Mouse (Mus musculus) kidney, postnatal 10 days (tissue): Measurements from ENCODE around the gene Pif1.

Source experiments
- DNase-seq: peaks from one replicate; pipeline ENCODE4 v3.0.0; 2021; ENCODE audit warnings: mixed read lengths

The Pif1 gene

DNA sequence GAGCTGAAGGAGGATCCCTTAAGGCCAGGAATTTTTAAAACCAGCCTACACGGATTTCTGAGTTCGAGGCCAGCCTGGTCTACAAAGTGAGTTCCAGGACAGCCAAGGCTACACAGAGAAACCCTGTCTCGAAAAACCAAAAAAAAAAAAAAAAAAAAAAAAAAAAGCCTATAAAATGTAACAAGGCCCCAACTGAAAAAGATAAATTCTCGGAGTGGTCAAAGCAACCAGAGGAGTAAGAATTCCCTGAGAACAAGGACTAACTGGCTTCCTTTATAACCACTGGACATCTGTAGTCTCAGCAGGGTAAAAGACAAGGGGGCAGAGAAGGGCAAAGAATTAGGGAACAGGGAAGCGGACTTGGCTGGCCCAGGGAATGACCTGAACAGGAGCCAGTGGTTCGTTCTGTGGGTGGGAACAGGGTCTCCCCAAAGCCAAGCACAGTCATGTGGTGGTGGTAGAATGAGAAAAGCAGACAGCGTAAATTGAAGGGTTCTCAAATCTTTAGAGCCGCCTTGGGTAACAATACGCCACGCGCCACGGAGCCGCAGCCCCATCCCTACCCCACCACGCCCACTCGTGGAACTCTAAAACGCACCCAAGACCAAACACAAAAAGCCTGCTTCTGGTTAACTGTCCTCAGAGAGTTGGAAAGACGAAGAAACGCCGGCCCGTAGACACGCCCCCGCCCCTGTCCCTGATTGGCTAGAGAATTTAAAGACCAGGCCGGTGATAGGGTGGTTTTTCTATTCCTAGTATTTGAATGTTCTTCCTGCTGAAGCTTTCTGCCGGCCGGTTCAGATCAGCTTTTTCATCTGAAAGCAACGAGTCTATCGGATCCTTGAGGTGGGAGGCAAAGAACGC lies at the start of gene Pif1:
Gene Pif1, plus strand, starts transcription at position 755 of the 864 bp plus-strand sequence.
- DNase-seq, result peak; percentile 90

DNA sequence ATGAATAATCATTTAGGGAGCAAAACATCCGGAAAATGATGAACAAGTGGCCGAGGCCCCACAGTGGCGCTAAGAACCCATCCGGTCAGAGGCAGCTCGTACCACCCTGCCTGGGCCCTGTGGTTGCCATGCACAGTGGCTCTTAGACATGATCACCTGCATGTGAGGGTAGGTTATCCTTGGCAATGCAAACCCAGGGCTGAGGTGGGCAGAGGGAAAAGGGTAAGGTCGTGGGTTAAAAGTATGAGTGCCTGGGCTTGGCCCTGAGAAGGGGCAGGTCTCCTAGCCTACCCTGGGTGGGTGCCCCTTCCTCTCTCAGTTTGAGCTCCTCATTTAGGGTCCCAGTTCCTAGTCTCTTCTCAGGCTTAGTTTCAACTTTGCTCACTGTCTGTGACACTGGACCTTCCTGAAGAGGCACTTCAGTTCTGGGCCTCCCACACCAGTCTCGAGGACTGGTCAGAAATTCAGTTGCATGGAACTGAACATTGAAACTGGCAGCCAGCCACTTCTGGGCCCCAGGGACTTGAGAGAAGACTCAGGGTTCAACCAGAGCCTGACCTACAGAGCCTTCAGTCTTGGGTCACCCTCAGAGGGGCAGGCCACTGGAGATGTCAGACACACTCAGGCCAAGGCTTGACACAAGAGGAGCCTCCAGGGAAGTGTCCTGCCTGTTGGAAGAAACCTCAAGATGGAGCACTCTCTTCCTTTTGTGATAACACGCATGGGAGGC lies 48.9 kb upstream of the Pif1 start:
- peak; percentile 70 for DNase-seq

DNA sequence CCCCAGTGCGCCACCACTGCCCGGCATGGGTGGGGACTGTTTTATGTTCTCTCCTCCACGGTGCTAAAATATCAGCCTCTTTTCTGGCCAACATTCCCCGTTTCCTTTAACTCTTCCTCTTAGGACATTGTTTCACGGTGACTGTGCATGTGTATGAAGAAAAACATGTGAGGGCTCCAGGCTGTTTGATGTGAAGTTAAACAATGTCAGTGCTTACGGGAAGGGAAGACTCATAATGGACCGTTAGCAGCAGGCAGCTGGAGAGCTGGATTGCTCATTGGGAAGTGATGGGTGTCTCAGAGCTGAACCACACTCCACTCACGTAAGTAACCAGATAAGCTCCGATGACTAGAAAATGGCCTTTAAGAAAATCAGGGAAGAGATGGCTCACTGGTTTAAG lies 47.3 kb upstream of the Pif1 start:
- no peak for DNase-seq

DNA sequence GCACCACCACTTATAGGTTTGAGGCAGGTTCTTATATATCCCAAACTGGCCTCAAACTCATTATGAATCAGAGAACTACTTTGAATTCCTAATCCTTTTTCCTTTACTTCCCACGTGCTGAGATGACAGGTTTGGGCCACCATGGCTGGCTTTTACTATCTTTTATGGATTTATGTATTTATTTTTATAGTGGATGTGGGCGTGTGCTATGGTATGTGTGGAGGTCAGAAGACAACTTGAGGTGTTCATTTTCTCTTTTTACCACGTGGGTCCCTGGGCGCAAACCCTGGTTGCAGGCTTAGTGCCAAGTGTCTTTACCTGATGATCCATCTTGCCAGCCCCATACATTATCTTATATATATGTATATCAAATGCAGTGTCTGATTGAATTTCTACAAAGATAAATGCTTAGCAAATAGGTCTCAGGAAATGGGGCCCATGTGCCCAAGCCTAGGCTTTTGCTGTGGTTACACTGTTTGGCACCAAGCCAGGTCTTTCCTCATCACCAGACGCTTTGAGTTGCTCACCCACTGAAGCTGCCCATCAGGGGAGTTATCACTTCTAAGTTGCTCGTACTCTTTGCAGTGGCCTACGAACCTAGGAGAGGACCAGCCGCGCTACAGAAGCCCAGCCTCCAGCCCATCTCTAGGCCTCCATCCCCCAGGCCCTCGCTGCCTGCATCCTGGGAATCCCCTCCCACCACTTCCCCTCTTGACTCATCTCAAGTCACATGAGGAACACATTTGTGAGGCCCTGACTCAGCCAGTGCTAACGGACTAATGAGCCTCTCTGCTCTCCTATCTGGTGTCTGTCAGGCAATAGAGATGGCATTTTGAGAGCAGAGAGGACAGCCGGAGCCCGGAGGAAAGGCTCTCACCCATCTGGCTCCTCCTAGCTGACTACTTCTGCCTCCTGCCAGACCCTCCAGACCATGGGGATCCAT lies 45.6 kb upstream of the Pif1 start:
- DNase-seq, result peak; percentile 48

DNA sequence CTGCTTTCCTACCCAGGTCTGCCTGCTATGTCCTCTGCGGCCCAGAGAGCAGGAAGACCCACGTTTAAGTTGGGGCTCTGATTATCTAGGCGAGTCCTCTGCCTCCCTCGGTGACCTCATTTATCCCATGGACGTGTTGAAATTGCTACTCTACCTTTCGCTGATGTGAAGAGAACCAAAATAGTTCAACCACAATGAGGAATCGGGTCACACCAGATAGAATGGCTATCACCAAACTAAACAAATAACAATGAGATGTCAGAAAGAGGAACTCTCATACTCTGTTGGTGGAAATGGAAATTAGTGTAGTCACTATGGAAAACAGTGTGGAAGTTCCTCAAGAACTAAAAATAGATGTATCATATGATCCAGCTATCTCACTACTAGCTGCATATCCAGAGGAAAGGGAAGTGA lies 44.8 kb upstream of the Pif1 start:
- DNase-seq, result no peak

DNA sequence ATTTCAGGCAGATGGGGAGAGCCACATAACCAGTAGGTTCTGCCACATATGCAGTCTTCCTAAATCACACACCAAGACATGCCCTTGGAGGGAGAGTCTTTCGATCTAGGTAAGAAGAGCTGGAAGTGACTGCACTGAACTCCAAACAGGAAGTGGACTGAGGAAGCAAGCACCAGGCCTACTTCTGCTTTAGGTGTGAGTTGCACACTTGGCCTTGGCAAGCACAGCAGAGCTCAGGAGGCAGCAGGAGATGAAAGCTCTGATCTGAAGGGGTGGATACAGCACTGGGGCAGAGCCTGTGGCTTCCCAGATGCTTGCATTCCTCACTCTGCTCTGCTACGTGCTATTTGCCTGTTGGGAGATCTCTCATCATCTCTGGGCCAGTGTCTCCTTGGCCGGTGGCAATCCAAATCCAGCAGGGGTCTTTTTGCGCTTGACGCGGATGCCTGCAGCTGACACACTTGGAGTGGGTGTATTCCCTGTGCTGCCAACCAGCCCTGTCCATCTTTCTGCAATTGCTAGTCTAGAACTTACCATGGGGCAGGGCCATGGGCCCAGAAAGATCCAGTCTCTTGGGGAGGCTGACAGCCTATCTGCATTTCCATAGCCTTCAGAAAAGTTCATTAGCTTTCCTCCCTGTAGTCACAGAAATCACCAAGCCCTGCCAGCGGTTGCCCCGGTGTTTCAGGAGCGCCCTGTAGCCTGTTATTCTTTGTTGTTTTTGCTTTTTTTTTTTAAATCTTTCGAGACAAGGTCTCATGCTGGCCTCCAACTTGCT lies 41.1 kb upstream of the Pif1 start:
- DNase-seq, result no peak

DNA sequence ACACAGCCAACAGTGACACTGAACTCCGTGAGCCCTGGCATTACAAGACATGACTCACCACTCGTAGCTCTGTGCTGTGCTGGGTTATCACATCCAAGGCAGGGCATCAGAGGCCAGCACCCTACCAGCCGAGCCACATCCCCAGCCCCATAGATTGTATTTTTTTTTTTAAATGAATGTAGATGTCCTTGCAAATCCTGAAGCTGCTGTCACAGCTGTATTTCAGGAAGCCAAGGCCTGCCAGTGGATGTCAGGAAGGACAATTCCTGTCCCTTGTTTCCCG lies 40.6 kb upstream of the Pif1 start:
- DNase-seq, result no peak

DNA sequence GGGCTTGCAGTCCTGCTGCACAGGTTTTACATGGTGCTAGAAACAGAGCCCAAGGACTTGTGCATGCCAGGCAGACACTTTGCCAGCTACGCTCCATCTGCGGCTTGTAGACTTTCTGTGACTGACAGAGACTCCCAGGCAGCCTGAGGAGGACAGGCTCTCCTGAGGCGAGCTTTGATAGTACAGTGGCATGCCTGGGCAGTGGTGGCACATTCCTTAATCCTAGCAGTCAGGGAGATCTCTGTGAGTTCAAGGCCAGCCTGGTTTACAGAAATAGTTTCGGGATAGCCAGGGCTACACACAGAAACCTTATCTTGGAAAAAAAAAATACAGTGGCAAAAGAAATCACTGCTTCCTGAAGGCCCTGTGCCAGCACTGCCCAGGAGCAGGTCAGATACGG lies 39.8 kb upstream of the Pif1 start:
- no peak for DNase-seq

DNA sequence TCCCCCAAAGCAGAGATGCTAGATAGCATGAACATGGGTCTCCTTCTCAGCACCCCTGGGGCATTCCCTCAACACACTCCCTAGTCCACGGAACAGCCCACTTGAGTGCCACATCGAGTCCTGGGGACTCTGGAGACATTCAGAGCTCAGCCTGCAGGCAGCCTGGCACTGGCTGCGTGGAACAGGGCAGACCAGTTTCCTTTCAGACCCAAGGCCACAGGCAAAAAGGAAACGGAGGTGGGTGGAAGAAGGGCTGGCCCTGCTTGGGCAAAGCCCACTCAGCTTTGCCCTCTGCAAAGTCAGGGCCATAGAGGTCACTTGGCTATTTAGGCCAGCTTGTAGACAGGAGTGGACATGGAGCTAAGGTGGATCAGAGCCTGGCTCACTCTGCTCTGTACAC lies 39.1 kb upstream of the Pif1 start:
- no peak for DNase-seq

DNA sequence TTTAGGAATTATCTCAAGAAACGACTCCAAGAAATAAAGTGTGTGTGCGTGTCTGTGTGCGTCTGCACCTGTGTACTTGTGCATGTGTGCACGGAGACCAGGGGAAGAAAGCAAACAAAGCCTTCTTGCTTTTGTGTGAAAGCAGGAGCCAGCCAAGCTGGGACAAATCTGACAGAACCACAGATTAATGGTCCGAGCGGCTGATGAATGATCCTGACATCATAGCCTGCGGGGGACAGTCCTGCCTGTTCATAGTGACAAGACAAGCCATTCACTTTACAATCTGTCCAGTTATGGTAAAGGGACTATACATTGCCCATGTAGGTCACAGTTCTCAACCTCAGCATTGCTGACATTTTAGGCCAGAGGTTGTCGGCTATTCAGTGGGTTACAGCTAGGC lies 38.6 kb upstream of the Pif1 start:
- no peak for DNase-seq

DNA sequence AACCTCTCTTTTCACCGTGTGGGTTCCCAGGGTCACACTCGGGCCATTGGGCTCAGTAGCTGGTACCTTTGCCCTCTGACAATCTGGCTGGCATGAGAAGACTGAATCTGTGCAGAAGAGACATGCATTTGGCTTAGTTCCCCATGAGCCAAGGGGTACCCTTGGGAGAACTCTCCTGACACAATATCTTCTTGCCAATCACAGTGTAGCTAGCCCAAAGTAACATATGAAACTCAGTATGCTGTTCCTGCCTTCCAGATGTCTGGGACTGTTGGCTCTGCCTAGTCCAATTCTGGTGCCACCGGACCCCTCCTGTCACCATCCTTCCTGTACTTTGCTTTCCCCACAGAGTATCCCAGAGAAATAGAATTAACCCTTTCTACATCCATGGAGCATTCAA lies 37.8 kb upstream of the Pif1 start:
- DNase-seq, result no peak

DNA sequence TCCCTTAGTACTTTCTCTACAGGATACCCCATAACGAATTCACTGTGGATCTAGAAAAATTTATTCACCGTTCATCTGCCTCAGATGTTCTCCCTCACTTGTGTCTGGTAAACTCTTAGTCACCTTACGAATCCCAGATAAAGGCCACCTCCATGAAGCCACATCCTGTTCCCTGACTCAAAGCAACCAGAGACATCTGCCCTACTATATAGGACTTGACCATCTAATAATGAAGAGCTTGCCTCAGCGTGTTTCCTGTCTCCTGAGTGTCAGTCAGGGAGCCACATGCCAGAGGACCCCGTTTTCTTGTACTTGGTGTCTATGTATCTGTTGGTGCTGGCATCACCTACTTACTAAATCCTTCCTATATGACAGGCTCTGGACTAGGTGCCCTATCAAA lies 37.3 kb upstream of the Pif1 start:
- no peak for DNase-seq

DNA sequence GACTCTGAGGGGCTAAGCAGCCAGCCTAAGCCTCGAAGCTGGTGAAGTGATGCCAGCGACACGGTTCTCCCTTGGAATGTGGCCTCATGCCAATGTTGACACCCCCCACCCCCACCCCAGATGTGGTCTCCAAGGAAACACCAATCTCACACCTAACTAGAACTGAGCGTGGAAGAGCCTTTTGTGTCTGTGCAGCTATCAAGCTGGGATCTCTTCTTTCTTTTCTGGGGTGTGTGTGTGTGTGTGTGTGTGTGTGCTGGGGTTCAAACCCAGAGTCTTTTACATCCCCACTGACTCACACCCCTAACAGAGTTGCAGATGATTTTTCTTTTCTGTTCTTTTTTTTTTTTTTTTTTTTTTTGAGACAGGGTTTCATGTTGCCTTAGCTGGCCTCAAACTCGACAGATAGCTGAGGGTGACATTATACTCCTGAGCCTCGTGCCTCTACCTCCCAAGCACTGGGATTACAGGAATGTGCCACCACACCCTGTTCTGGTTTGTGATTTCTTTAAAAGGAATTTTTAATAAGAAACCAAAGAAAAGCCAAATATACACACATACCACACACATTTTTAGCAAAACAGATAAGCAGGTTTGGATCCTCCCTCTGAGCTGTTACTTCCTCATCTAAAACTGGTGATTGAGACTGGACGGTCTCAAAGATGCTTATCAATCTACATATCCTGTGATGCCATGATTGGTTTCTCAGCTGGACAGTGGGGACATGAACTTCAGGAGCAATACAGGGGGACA lies 36.7 kb upstream of the Pif1 start:
- DNase-seq, result no peak

DNA sequence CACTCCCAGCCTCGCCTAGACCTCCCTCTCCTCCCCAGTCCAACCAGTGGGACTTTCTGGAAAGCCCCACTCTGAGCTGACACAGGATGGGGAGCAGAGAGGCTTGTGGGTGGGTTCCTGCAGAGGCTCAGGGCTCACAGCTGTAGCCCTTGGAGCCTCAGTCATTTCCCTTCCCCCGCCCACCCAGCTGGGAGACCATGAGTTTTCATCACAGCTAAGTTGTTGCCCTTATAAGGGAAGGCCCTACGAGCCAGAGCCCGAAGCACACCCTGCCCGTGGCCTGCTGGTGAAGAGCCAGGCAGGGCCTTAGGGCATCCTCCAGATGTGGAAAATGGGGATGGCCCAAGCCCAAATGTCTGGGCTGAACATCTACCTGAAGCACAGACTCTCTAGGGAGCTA lies 35.9 kb upstream of the Pif1 start:
- DNase-seq, result peak; percentile 91

DNA sequence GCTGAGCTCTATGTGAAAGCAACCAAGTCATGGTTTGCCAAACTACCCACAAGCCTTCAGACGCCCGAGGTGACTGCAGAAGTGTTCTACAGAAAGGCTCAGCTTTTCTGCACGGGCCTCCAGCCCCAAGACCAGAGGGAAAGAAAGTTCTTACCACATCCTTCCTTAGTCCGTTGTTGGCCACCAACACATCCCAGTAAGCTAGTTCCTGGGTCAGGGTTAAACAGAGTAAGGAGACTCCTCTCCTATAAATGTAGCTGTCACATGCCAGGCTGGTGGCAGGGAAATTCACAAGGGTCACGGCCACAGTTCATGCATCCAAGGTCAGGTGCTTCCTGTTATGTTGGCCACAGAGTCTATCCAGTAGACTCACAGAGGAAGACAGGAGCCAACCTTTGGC lies 34.8 kb upstream of the Pif1 start:
- no peak for DNase-seq

DNA sequence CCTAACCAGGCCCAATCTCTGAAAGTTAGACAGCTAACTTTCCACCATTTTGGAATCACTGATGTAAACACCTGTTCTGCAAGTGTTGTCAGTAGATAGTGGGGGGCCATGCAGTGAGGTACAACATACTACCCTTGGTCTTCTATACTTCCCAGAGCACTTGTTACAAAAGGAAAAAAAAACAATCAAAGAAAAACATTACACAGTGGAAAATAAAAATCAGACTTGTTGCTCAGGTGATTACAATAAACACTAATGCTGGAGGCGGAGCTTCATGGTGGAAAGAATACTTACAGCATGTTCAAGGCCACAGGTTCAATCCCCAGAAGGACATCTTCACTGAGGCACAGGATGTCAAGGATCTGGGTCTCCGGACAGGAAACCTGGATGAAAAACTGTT lies 34.2 kb upstream of the Pif1 start:
- no peak for DNase-seq

DNA sequence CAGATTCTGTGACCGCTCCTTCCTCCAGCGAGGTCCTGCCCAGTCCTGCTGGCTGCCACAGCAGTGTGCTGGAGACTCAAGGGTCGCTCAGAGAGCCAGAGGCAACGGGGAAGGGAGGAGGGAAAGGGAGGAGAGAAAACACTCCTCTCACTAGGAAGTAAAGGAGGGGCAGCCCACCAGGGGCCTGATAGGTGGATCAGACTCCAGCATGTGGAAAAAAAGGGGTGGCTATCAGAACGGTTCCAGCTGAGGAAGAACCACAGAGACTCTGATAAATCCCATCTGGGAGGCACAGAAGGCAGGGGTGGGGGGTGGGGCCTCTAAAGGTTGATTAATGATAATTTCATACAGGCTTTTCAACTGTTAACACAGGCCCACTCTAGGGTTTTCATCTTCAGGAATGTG lies 32.0 kb upstream of the Pif1 start:
- peak; percentile 74 for DNase-seq

DNA sequence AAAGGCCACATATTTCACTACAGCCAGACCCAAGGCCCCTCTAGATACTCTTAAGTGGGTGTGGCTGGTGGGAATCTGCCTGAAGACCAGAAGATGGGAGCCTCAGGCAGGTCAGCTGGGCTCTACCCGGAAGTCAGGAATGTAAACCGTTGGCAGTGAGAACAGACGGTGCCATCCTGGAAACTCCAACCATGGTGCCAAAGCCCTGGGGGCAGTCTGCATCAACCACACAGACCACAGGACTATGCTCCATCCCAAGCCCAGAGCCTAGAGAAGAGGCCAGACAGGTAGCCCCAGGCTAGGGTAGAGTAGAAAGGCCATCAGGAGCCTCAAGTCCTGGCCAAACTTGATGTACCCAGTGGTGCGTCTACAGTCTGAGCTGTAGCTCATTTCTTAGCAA lies 31.3 kb upstream of the Pif1 start:
- no peak for DNase-seq

DNA sequence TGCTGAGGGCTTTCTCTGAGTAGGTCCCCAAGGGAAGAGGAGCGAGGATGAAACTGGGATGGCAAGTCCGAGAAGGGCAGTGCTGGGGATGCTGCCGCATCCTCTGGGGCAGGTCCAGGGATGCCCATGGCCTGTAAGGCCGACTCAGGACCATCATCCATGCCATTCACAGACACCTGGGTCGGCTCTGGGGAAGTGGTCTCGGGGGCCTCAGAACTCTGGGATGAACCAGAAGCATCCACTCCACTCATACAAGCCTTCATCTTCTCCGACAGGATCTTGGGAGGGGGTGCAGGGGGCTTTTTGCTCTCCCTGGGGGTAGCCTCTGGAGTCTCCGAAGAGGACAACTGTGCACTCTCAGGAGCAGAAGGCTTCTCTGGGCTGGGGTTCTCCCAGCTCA lies 30.6 kb upstream of the Pif1 start:
- DNase-seq, result no peak

DNA sequence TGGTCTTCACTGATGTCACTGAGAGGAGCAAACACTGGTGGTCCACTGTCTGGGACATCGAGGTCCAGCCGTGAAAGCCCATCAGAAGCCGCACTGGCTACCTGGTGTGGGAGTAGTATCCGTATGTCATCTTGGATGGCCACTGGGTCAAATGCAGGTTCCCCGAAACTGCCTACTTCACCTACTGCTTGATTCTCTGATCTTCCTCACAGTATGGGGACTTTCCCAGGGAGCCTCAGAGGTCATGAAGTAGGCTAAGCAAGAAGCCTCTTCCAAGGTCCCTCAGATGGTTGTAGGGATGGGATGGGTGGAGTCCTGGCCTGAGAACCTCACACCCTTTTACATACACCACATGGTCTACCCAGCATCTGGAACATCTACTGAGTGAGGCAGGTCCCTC lies 30.0 kb upstream of the Pif1 start:
- no peak for DNase-seq

DNA sequence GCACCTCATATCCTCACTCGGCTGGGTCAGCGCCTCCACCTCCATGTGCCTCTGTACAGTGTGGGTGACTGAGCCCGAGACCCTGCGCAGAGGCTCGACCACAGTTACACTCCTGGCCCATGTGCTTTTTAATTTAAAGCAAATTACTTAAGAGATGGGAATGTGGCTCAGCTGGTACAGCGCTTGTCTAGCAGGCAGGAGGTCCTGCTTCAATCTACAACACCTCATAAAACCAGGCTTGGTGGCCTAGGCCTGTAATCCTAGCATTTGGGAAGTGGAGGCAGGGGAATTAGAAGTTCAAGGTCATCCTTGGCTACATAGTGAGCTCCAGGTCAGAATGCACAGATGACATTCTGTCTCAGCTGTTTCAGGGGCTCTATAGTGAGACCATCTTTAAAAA lies 28.2 kb upstream of the Pif1 start:
- DNase-seq, result no peak

DNA sequence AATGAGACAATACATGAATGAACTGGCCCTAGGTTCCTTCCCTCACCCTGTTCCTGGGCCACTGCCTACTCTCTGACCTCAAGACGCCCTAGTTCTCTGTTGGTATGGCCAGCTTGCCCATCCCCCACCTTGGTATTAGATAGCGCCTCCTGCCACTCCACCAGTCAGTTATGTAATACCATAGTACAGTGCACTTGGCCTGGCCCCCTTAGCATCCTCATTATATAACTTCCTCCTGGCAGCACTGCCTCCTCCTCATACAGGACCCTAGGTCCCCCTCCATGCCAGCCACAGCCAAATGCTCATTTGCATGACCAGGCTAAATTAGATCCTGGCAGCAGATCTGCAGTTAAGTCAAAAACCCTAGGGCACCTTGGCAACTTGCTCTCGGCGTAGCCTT lies 25.9 kb upstream of the Pif1 start:
- DNase-seq, result no peak
